Mouse (Mus musculus): ENCODE results near the gene Gm21783. TPM values are rescaled to one million over a fixed set of nuclear protein-coding genes. Genes with fewer than 3 reads are reported as not detected.
"Not testable (repeated sequence)": the region's sequence is repeated elsewhere in the genome, so short reads cannot be mapped to it uniquely, and the experiment has no call there.

The Gm21783 gene
- total RNA-seq (2017), result not detected in 3 replicates

- ATAC-seq (replicated peaks; ENCODE audit: insufficient number of reproducible peaks, low FRiP score, low TSS enrichment, poor library complexity, severe bottlenecking), result not testable (repeated sequence)
Observed at GRCm38 (mm10) chrY:44981163-44981562, at the start of gene Gm21783. TSS of gene Gm21783 (minus strand) at chrY:44981263.
